In the genomic region with DNA sequence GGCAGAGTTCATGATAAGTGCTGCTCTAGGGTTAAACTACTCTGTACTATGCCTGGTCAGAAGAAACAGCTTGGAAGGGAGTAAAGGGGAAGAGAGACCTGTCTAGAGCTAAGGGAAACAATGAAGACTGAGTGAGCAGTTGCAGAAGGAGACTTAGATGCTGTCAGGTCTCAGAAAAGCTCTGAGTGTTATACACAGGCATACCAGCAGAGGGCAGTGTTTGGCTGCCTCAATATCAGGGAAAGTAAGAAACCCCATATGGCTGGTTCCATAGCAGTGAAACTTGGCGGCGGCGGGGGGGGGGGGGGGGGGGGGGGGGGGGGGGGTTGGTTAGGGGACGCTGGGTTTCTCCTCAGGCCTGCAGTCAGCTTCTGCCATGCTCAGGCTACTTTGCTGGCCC, we compare ENCODE assay signal across 8 mouse cellular contexts.
DNase-seq lines count a peak whose midpoint lies in the region; ATAC-seq and TF ChIP-seq lines count a peak whose summit lies in the region.

No protein-coding gene starts in this region.

- no peaks in the 10 kb centered on the region for H3K27me3 ChIP-seq in embryonic facial prominence, embryonic 10.5 days (replicated peaks; ENCODE audit: low read depth, poor library complexity, severe bottlenecking)
- H3K27me3 ChIP-seq in liver, postnatal 0 days (ENCODE audit: insufficient read depth, low read length): no peaks in the 10 kb centered on the region

- TF ChIP-seq EP300 in liver, postnatal 0 days (IDR thresholded peaks at IDR 0.05; ENCODE audit: low read depth): no peak

- no peaks in the 10 kb centered on the region for H3K9me3 ChIP-seq in embryonic facial prominence, embryonic 10.5 days
- no peaks in the 10 kb centered on the region for H3K9me3 ChIP-seq in liver, postnatal 0 days (ENCODE audit: low read length)

- 0% methylated on average over 3 of the region's 4 CpGs for WGBS in embryonic facial prominence, embryonic 10.5 days
- 0% methylated on average over 1 of the region's 4 CpGs for WGBS in liver, postnatal 0 days (ENCODE audit: insufficient replicate concordance)

- TF ChIP-seq CTCF in liver, postnatal 0 days (IDR thresholded peaks at IDR 0.05; ENCODE audit: low read depth): peak; percentile 88

- no peak overlapping the region for H3K4me3 ChIP-seq in embryonic facial prominence, embryonic 10.5 days
- no peak overlapping the region for H3K4me3 ChIP-seq in liver, postnatal 0 days (ENCODE audit: low read depth, low read length)

- H3K27ac ChIP-seq in embryonic facial prominence, embryonic 10.5 days (replicated peaks): no peak overlapping the region
- H3K27ac ChIP-seq in liver, postnatal 0 days (ENCODE audit: low read depth): no peak overlapping the region

- H3K4me2 ChIP-seq in liver, postnatal 0 days (ENCODE audit: low read depth, low read length): no peak overlapping the region

- no peak for ATAC-seq in liver, postnatal 0 days

- H3K4me1 ChIP-seq in embryonic facial prominence, embryonic 10.5 days: peaks cover 15% of the 10 kb centered on the region; the same call in 1 of the 2 replicates
- no peaks in the 10 kb centered on the region for H3K4me1 ChIP-seq in liver, postnatal 0 days (ENCODE audit: insufficient read depth)

- H3K36me3 ChIP-seq in embryonic facial prominence, embryonic 10.5 days (replicated peaks): no peaks in the 10 kb centered on the region
- no peaks in the 10 kb centered on the region for H3K36me3 ChIP-seq in liver, postnatal 0 days (replicated peaks; ENCODE audit: insufficient read depth, low read length)

- no peak overlapping the region for H3K9ac ChIP-seq in liver, postnatal 0 days (replicated peaks)

- peak; percentile 29 for DNase-seq in ovary, postnatal 10 days (ENCODE audit: low spot score)
- DNase-seq in ovary, adult 18-20 months (ENCODE audit: low spot score): no peak
- DNase-seq in adrenal gland, postnatal 10 days: peak; percentile 80
- DNase-seq in embryonic facial prominence, embryonic 10.5 days (ENCODE audit: low spot score): peak; percentile 75
- DNase-seq in kidney, adult 9 months: peak; percentile 69
- peak; percentile 78 for DNase-seq in liver, postnatal 0 days
- peak; percentile 91 for DNase-seq in retina, embryonic 14.5 days (ENCODE audit: low spot score)
- peak; percentile 35 to 56 for DNase-seq in urinary bladder, postnatal 36 days (ENCODE audit: low spot score in 2 of 2)
